Mouse (Mus musculus) C2C12 (cell line): ENCODE results near the gene 2900011O08Rik. TPM values are rescaled to one million over a fixed set of nuclear protein-coding genes. Genes with fewer than 3 reads are reported as not detected.

Source experiments
- H3K27me3 ChIP-seq: one replicate; pipeline ENCODE4 v1.6.1; 2011; ENCODE audit not compliant: control insufficient read depth, insufficient read depth, insufficient read length
- H3K36me3 ChIP-seq: one replicate; pipeline ENCODE4 v1.6.1; 2011; ENCODE audit not compliant: control insufficient read depth, insufficient read depth
- H3K4me3 ChIP-seq: one replicate; pipeline ENCODE4 v1.5.1; 2011; ENCODE audit warnings: mild to moderate bottlenecking, control low read depth; ENCODE audit not compliant: poor library complexity, insufficient read depth, severe bottlenecking
- H3K79me2 ChIP-seq: one replicate; pipeline ENCODE4 v1.6.1; 2011; ENCODE audit not compliant: control insufficient read depth, insufficient read depth
- H3K79me3 ChIP-seq: one replicate; pipeline ENCODE4 v1.6.1; 2011; ENCODE audit warnings: low read depth, control low read depth
- H3ac ChIP-seq: one replicate; pipeline ENCODE3; 2011; ENCODE audit warnings: low read depth; ENCODE audit not compliant: control insufficient read depth, insufficient read length
- CEBPB ChIP-seq: IDR thresholded peaks from one replicate; pipeline ENCODE4 v1.6.1; 2011; ENCODE audit warnings: low read depth, mild to moderate bottlenecking, control low read depth, moderate library complexity
- CTCF ChIP-seq: IDR thresholded peaks from one replicate; pipeline ENCODE4 v1.5.1; 2011; ENCODE audit not compliant: control insufficient read depth, insufficient read depth, insufficient read length
- FOSL1 ChIP-seq: IDR thresholded peaks from one replicate; pipeline ENCODE4 v1.8.0; 2011; ENCODE audit warnings: mild to moderate bottlenecking, low read length; ENCODE audit not compliant: poor library complexity, insufficient read depth, severe bottlenecking
- MAX ChIP-seq: IDR thresholded peaks from one replicate; pipeline ENCODE4 v1.6.1; 2011; ENCODE audit warnings: mild to moderate bottlenecking, control low read depth
- MYOD1 ChIP-seq: IDR thresholded peaks from one replicate; pipeline ENCODE4 v1.6.1; 2011; ENCODE audit warnings: low read depth; ENCODE audit not compliant: control insufficient read depth, insufficient read length
- MYOG ChIP-seq: IDR thresholded peaks from one replicate; pipeline ENCODE4 v1.6.1; 2011; ENCODE audit not compliant: control insufficient read depth, insufficient read length; ENCODE audit errors: extremely low read depth
- USF1 ChIP-seq: IDR thresholded peaks from one replicate; pipeline ENCODE4 v1.6.1; 2011; ENCODE audit warnings: low read depth, mild to moderate bottlenecking, control low read depth, moderate library complexity
- polyA plus RNA-seq: library from polyadenylated mRNA; unstranded; fragments of >200 nt; fragmentation: generic; extraction: Trizol; gene quantifications from one replicate; pipeline ENCODE4 v1.2.1, GENCODE M21; 2012; ENCODE audit warnings: missing spikeins

The 2900011O08Rik gene
- polyA plus RNA-seq, 1 experiment = 0.02 TPM

DNA sequence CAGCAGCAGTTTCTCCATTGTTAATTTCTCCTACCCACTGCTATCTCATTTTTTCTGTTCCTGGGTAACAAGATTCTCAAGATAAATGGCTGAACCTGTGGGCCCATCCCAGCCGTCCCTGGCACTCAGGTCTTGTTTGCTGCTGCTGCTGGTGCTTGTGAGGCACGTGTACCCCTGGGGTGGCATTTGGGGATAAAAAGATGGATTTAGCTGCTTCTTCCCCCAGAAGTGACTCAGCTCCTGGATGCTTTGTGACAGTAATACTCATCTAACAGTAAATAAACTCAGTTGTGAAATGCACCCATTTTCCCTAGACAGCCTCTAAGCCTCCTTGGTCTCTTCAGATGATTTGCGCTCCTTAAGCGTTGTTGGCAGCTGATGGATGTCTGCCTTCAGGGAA is 46.7 kb downstream of the 2900011O08Rik start:
- TF ChIP-seq MYOG (no peak), CEBPB (no peak), MYOD1 (no peak), USF1 (no peak), MAX (no peak), CTCF (no peak), FOSL1 (no peak)
- no peak overlapping the region for H3ac ChIP-seq
- H3K79me3 ChIP-seq = no peaks in the 10 kb centered on the region
- no peak overlapping the region for H3K4me3 ChIP-seq
- H3K79me2 ChIP-seq = no peaks in the 10 kb centered on the region
- no peaks in the 10 kb centered on the region for H3K36me3 ChIP-seq
- H3K27me3 ChIP-seq = no peaks in the 10 kb centered on the region

DNA sequence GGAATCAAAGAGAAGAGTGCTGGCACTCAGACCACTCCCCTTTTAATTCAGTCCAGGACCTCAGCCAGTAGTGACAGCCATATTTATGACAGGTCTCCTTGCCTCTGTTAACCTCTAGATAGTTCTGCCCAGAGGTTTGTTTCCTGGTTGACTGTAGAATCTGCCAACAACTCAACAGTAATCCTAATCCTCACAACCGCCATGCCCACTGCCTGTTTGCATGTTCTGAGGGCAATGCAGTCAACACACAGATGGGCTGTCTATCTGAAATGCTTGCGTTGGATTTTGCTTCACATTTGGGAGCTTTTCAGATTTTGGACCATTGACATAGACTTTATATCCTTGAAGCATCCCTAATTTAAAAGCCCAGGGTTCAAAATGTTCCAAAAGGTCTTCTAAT is 56.0 kb downstream of the 2900011O08Rik start:
- Histone ChIP-seq H3K36me3 (no peaks in the 10 kb centered on the region), H3K79me2 (no peaks in the 10 kb centered on the region), H3K4me3 (no peak overlapping the region), H3K27me3 (peaks cover 5% of the 10 kb centered on the region), H3K79me3 (no peaks in the 10 kb centered on the region), H3ac (no peak overlapping the region)
- TF ChIP-seq USF1 (no peak), CEBPB (no peak), MYOD1 (no peak), FOSL1 (no peak), CTCF (no peak), MAX (no peak), MYOG (no peak)

DNA sequence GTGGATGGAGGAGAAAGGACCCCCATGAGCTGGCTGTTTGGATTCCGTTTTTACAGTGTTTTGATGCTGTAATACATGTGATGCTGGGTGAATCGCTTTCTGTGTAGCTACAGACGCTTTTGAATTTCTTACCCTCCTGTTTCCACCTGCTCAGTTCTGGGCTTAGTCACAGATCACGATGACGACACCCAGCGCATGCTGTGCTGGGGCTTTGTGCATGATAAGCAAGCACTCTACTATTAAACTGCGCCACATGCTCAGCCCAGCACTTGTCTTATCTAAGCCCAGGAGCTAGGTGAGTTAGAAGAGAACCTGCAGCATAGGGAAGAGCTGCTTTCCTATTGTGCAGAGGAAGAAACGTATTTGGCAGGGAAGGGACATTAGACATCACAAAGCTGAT is 58.3 kb downstream of the 2900011O08Rik start:
- Histone ChIP-seq H3K4me3 (no peak overlapping the region), H3K79me3 (no peaks in the 10 kb centered on the region), H3K79me2 (no peaks in the 10 kb centered on the region), H3K27me3 (peaks cover 11% of the 10 kb centered on the region), H3K36me3 (no peaks in the 10 kb centered on the region), H3ac (no peak overlapping the region)
- TF ChIP-seq MYOG (no peak), MYOD1 (no peak), USF1 (no peak)

DNA sequence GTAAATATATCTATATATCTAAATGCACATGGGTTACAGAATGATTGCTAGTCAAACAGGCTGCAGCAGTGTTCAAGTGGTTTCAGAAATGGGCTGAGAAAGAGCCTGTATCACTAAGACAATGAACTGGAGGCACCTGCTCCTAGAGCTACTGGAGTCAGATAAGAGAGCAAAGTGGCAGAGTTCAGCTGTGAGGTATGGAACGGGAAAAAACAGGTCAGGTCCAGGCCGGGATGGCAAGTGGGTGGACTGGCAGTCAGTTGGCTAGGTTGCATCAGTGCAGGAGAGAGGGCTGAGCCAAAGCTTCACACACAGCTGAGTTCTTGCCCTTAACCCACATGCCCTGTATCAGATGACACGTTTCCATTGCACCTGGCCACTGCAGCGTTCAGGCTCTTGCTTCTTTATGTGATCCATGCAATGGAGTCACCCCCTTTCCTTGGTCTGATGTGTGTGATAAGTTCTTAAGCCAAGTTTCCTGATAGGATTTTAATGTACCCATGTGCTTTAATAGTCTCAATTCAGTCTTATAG is 59.9 kb downstream of the 2900011O08Rik start:
- H3K79me3 ChIP-seq = no peaks in the 10 kb centered on the region
- no peaks in the 10 kb centered on the region for H3K36me3 ChIP-seq
- TF ChIP-seq MYOD1 (no peak), CEBPB (no peak), FOSL1 (no peak), MAX (no peak), CTCF (no peak), MYOG (no peak), USF1 (no peak)
- H3K79me2 ChIP-seq = no peaks in the 10 kb centered on the region
- H3K27me3 ChIP-seq = peaks cover 20% of the 10 kb centered on the region
- H3K4me3 ChIP-seq = no peak overlapping the region
- no peak overlapping the region for H3ac ChIP-seq

DNA sequence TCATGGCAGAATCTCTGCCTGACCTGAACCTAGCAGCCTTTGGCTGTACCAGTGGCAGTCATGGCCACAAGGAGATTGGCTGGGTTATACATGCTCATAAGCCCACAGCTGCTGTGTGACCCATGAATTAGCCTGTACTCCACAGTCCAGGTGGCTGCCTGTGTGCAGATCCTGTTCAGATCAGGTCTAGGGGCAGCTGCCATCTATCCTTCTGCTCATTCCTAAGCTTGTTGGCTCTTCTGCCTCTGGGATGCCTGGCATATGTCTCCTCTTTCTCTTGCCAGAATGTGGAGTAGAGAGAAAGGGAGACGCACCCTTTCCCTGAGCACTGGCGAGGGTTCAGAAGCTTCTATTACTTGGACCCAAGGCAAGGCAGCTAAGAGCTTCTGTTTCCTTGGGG is 65.8 kb downstream of the 2900011O08Rik start:
- no peaks in the 10 kb centered on the region for H3K79me2 ChIP-seq
- TF ChIP-seq MYOG = no peak
- no peak overlapping the region for H3K4me3 ChIP-seq
- H3ac ChIP-seq = no peak overlapping the region
- H3K27me3 ChIP-seq = peaks cover 31% of the 10 kb centered on the region
- no peaks in the 10 kb centered on the region for H3K36me3 ChIP-seq
- no peaks in the 10 kb centered on the region for H3K79me3 ChIP-seq

DNA sequence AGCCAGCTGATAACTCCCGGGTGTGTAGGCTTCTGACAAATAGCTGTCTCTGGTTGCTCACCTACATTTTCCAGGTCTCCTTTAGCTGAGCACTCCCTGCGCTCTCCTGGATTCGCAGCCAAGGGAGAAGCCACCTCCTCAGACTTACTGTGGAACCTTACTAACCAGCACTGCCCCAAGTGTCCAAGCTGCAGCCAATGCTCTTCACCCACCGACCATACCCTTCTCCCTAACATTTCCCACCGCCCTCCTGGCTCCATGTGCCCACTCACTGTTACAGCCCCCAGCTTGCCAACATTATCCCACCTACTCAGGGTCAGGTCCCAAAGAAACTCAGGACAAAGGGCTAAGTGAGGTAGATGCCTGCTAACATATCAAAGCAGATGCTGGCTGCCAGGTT is 66.7 kb downstream of the 2900011O08Rik start:
- TF ChIP-seq FOSL1 (no peak), CTCF (no peak), MAX (no peak), MYOD1 (no peak), MYOG (no peak), CEBPB (no peak), USF1 (no peak)
- Histone ChIP-seq H3ac (no peak overlapping the region), H3K4me3 (no peak overlapping the region), H3K79me2 (no peaks in the 10 kb centered on the region), H3K27me3 (peaks cover 28% of the 10 kb centered on the region), H3K36me3 (no peaks in the 10 kb centered on the region), H3K79me3 (no peaks in the 10 kb centered on the region)
